Mouse (Mus musculus): ENCODE results near the gene Cbs.

The Cbs gene

DNA sequence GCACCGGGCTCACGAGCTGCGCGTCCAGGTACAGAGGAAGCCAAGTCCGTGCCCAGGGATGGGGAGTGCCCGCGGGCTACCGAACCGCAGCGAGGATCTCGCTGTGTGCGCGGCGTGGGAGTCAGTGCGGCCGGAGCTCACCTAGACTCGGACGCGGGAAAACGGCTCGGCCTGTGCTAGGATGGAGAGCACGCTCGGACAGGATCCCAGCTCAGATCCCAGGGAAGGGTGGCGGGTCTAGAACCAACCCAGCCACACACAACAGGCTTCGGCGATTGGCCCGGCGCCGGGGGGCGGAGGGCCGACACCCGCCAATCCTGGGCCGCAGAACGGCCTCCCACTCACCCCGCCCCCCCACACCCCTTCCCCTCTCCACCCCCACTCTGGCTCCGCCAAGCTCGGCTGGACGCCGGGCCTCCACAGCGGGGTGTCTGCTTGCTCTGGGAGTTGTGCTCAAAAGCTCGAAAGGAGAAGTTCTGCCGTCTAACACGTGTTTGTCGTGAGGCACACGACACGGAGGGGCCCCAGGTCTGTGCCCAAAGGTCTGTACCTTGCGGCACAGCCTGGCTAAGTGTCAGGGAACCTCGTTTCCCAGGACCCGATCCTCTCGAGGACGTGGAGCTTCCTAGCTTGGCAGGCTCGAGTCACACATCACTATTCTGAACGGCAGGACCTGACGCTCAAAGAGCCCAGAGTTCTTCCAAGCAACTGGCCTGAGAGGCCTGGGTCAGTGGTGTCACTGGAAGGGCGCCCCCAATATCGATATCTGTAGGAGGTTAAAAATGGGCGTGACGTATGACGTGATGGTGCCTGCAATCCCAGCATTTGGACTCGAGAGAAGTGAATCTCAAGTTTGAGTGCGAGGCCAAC lies at the start of gene Cbs:
Cbs (minus strand) TSS at position 297 of the 870 bp plus-strand sequence.
- peak; percentile 47 to 55 for DNase-seq (ENCODE audit: low spot score in 2 of 2)

DNA sequence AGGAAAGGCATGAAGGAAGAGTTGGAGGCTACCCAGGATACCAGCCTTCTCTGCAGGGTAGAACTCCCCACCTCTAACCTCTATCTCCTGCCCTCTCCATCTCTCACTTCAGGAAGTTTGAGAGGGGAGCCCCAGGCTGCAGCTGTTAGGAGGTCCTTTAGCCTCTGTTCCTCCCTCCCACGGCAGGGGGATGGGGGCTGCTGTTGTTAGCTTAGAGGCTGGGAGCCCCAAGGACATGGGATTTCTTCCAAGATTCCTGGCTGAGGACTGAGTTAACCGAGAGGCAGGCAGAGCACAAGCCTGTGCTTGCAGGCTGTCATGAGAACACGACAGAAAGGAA lies 49.2 kb upstream of the Cbs start:
- peak in 1 of 2 experiments; percentile 16 for DNase-seq (ENCODE audit: low spot score in 2 of 2)

DNA sequence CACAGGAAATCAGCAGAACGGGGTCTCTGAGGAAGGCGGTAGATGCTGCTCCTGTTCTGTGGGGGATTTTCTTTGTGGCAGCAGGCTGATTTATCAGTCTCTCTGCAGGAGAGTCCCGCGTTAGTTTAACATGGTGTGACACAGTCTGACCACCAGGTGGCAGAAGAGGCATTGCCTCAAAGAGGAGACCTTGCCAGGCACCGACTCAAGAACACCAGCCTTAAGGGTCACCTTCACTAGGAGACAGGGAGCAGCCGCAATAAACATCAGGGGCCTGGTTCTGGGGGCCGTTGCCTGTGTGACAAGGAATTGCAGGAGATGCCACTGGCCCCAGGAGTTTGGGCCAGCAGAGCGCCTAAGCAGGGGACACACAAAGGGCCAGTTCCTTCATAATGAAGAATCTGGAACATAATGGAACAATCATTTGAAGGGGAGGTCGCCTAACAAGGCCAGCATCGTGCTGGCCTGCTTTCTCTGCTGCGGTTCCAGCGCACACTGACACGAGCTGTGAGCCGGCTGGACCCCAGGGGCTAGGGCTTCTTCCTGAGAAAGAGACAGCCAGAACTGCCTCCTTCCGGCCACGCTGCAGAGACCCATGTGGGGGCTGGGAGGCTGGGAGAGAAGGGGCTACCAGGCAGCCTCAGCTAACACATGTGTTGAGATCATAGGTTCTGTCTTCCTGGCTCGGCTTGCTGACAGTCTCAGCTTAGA lies 48.6 kb upstream of the Cbs start:
- DNase-seq (ENCODE audit: low spot score in 2 of 2): peak; percentile 76 to 87

DNA sequence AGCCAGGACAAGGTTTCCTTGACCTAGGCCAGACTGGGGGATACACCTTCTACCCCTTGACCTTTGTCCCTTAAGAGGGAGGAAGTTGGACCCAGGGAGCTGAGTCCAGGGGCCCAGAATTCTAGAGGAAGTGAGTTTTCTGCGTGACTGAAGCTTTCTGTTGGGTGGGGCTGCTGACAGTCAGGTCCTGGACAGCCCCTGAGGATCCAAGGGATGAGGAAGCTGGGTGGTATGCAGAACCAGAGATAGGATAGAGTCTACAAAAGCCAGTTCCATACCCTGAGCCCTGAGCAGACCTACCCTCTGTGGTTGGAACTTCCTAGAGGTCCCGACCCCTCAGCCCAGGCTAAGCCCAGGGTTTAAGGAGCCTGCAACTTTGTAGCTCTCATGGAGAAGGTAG lies 43.4 kb upstream of the Cbs start:
- DNase-seq (ENCODE audit: low spot score in 2 of 2): no peak

DNA sequence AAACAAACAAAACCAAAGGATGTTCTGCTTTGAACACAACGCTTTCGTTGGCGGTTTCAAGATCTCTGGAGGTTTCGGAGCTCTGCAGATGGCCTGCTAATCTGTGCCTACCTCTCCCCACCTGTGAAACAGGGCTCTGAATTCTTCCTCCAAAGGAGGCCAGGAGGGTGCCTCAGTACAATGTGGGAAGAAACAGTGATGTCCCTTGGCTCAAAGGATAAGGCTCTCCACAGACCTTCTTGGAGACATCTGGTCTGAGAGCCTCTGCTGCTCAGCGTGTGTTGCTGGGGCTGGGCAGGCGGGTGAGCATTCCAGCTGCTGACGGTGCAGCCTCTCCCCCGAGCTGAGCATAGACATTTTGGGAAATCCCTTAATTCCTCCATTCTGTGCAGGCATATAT lies 40.5 kb upstream of the Cbs start, which contains the start of gene Cryaa:
Cryaa (plus strand) TSS at position 301 of the 400 bp plus-strand sequence.
- no peak for DNase-seq (ENCODE audit: low spot score in 2 of 2)

DNA sequence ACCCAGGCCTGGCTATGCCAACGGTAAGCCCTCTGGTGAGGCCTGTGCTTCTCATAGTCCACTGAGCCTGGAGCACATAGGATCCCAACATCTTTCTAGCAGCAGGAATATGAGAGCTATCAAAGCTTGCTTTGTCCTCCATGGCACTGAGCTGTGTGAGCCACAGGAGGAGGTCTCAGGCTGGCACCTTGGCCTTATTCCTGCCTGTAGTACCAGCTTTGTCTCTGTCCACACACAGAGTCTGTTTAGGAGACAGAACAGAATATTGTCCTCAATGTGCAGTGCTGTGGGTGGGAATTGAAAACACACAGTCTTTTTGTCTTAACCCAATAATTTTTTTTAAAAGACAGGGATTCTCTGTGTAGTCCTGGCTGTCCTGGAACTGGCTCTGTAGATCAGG lies 37.4 kb upstream of the Cbs start:
- no peak for DNase-seq (ENCODE audit: low spot score in 2 of 2)

DNA sequence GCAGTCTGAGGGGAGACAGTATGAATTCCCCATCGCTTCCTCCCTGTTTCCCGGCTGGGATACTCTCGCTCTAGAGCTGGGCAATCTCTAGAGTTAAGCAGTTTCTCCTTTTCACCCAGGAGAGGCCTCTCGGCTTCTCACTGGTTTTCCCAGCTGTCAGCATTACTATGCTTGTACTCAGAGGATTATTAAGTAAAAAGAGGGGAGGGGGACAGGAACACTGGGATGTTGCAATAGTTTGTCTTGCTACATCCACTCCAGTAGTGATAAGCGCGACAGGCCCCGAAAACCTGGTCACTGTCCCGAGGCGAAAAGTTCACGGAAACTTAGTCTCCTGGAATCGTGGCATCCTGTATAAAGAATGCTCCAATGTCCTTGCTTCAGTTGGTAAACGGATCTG lies 35.2 kb upstream of the Cbs start:
- DNase-seq (ENCODE audit: low spot score in 2 of 2): no peak

DNA sequence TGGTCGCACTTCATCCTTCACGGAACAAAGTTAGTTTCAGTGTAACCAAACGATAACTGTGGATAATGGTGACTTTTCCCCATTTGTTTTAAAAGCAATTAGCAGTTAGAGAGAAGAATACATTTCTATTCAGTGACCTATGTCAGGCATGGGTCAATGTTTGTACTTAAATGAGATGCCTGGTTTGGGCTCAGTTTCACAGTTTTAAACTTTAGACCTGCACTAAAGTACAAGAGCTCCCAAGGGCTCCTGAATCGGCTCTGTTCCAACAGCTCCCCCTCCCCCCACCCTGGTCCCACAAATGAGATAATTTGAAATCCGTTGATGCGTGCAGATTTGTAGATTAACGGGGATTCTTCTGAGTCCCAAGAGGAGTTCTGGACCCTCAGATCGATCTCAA lies 34.7 kb upstream of the Cbs start:
- no peak for DNase-seq (ENCODE audit: low spot score in 2 of 2)

DNA sequence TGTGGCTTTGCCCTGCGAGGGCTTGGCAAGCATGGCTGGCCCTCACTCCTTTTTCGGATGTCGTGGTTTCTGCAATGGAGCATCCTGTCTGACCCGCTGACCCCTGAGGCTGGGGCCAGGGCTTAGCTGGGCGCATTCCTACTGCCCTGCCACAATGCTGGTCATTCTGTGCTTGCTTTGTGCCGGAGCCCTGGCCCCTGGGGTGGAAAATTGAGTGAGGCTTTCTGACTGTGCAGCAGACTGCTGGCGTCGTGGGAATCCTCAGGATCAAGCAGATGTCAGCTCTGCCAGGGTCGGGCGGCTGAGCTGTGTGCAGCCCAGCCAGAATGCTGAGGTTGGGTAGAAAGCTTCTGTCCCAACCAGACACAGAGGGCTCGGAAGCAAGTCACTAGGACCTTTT lies 33.1 kb upstream of the Cbs start:
- no peak for DNase-seq (ENCODE audit: low spot score in 2 of 2)

DNA sequence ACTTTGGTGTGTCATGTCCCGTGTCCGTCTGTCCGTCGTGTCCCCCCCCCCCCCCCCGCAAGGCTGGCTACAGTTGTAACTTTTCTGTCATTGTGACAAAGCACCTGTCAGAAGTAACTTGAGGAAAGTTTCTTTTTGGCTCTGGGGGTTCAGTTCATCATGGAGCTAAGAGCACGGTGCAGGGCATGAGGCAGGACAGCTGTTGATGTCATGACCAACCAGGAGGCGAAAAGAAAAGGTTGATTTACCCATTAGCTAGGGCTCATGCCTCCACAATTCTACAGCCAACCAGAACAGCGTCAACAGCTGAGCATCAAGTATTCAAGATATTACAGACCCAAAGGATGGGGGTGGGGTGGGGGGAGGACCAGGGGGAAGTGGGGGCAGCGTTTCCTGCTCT lies 31.3 kb upstream of the Cbs start:
- no peak for DNase-seq (ENCODE audit: low spot score in 2 of 2)

DNA sequence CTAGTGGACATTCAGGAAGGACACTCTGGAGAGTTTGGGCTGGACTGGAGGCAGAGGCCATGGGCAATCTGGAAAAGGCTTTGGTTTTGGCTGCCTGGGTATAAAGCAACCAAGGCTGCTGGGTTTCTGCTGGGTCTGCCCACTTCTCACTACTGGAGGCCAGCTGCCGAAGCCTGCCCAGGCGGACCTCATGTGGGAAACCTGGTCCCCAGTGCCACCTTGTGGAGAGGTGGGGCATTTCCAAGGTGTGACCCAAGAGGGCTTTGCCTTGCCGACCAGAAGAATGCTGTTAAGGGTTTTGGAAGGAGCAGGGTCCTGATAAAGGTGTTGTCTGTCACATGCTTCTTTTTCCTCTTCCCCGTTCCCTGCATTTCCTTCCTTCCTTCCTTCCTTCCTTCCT lies 27.7 kb upstream of the Cbs start:
- DNase-seq (ENCODE audit: low spot score in 2 of 2): peak; percentile 55 to 70

DNA sequence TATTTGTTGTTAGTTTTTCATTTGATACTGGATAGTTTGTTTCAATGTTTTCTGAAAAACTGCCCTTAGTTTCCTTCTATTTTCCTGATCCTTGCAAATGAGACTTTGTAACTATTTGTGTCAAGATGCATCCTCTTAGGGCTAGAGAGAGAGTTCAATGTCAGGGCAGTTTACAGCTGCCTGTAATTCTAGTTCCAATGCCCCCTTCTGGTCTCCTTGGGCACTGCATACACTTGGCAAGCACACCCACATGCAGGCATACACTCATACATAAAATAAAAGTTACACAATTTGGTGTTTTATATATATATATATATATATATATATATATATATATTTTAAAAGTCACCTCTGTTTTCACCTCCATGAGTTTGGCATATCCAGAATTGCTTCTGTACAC lies 25.8 kb upstream of the Cbs start:
- DNase-seq (ENCODE audit: low spot score in 2 of 2): no peak

DNA sequence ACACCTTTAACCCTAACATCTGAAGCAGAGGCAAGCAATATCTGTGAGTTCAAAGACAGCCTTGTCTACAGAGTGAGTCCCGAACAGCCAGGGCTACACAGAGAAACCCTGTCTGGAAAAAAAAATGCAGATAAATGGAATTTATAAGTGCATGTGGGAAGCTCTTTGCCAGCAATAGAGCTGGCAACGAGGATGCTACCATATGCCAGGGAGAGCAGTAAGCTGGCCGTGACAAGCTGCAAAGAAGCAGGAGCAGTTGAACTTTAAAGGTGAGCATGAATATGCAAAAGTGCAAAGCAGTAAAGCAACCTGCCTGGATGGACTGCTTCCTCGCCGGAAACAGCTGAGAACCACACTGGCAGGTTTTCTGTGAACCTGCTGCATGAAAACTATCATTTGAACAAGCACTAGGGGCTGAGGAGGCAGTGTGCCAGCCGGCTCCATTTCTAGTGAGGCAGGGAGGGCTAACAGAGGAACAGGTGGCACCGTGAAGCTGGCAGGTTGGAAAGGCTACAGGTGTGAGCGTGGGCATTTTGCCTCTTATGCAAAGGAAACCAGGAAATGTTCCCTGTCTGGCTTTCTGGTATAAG lies 23.7 kb upstream of the Cbs start:
- peak; percentile 56 to 68 for DNase-seq (ENCODE audit: low spot score in 2 of 2)

DNA sequence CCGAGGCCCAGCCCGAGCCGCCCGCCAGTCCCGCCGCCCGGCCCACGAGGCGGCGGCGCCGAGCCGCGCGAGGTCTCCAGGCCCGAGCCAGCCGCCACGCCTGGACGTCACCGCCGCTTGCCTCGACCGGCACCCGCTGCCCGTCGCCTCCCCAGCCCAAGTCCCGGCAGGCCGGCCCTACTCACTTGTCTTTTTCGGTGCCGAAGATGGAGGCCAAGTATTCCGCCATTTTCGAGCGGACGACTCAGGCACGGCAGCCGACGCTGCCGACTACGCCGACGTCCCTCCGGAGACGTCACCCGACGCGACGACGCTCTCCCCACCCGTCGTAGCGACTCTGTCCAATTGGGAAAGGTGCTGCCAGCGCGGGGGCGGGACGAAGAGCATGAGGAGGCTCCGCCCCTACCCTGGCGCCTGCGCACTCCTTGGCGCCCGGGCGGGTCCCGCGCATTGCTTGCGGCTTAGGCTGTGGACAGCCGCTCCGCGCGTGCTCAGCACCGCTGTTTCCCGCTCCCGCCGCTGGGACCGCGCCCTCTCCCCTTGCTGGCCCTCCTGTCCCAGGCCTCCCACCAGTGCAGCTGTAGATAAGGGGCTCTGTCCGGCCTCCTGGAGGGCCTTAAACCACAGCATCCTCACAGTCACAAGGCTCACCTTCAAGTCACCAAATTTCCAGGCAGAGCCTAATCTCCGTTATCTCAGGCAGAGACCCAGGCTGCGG lies 21.6 kb upstream of the Cbs start, which contains the start of gene U2af1:
U2af1 (minus strand) TSS at position 425 of the 718 bp plus-strand sequence.
- peak; percentile 95 to 97 for DNase-seq (ENCODE audit: low spot score in 2 of 2)

DNA sequence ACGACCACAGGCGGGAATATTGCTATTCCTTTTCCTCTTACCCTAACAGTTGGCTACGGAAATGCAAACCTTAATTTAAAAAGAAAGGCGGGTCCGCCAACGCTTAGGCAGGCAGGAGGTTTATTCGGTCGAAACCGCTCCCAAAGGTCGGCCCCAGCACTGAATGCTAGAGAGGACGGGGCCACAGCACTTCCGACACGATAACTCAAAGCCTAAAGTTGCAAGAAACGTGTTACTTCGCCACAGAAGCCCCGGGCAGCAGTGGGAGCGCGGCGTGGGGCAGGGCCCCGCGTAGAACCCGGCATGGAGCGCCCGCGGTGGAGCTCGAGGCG lies 21.1 kb upstream of the Cbs start:
- DNase-seq (ENCODE audit: low spot score in 2 of 2): no peak

DNA sequence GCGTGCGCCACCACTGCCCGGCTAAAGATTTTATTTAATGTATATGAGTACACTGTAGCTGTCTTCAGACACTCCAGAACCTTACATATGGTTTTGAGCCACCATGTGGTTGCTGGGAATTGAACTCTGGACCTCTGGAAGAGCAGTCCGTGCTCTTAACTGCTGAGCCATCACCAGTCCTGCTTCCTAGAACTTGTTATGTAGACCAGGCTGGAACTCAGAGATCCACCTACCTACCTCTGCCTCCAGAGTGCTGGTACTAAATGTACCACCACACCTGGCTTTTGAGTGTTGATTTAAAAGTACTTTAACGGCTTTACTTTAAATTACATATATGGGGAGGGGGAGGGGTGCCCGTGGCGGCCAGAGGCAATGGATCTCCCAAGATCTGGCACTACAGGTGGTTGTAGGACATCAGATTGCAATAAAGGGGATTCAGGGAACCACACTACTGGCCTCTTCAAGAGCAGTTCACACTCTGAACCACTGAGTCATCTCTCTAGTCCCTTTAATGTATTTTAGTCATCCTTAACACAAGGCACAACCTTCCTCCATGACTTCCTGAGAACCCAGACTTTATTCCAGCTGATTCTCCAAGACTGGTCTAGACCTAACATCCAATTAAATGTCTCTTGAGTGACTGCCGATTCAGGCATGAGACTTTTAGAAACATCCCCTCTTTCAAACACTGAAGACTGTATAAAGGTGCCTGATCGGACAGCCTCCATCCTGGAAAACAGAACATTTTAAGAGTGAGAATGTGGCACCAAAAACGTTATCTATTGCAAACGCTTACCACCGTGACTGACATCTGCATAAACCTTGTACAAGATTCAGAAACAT lies 20.3 kb upstream of the Cbs start:
- no peak for DNase-seq (ENCODE audit: low spot score in 2 of 2)

DNA sequence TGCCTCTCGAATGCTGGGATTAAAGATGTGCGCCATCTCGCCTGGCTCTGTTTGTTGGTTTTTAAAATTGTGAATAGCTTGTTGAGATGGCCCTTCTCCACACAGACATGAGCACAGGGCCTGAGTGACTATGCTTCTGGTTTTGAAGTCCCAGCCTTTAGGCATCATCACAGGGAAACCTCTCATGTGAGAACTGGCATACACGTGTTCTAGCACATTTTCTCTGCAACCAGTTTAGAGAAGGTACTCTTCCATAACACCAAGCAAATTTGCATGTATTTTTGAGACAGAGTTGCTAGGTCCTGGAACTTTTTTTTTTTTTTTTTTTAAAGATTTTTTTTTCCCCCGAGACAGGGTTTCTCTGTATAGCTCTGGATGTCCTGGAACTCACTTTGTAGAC lies 19.6 kb upstream of the Cbs start:
- DNase-seq (ENCODE audit: low spot score in 2 of 2): no peak

DNA sequence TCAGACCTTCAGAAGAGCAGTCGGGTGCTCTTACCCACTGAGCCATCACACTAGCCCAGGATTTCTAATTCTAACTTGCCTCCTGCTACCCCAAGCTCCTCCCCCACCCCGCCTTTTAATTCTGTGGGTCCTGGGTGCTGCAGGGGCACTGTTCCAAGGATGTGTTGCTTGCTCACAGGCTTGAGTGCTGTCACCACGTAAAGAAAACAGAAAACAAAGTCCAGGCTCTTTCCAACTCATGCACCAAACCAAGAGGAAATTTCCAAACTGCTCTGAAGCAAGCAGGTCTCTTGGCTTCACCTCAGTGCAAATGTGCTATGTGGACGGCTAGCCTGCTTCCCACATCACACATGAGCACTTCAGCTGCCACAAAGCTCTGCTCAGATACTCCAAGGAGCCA lies 18.3 kb upstream of the Cbs start:
- DNase-seq (ENCODE audit: low spot score in 2 of 2): no peak

DNA sequence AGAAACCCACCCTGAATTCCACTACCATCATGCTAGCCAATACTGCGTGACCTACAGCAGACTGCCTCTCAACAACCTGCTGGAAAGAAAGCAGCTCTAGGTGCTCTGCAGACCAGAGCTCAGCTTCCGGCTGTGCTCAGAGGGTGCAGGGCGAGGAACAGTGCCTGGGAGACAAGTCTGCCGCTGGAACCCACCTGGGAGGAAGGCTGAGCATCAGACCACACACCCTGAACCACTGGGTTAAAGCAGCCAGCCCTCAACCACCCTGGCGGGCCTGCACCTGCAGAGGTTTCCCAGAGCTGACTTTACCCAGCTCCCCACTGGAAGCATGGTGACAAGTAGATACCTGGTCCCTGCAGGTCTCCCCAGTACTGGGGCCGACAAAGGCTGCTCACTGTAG lies 16.2 kb upstream of the Cbs start:
- DNase-seq (ENCODE audit: low spot score in 2 of 2): no peak

DNA sequence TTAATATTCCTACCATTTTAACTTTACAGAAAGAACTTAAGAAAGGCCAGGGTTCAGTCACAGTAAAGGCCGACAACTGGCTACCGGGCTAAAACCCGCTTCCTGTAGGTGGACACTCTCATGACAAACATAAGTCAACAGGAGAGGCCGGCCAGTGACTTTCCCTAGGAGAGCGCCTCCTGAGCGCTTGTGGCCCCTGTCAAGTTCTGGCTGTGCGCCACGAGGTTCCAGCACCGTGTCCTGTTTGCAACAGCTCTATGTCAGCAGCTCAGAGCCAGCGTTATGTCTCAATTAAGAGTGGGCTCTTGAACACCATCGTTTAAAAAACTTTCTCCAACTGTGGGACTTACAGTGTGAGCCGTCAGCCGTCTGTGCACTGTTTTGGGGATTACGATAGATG lies 15.1 kb upstream of the Cbs start:
- no peak for DNase-seq (ENCODE audit: low spot score in 2 of 2)

All from frontal cortex, postnatal 14 days (tissue).